Mouse (Mus musculus): ENCODE data around the gene Timm10.

Timm10 gene

DNA sequence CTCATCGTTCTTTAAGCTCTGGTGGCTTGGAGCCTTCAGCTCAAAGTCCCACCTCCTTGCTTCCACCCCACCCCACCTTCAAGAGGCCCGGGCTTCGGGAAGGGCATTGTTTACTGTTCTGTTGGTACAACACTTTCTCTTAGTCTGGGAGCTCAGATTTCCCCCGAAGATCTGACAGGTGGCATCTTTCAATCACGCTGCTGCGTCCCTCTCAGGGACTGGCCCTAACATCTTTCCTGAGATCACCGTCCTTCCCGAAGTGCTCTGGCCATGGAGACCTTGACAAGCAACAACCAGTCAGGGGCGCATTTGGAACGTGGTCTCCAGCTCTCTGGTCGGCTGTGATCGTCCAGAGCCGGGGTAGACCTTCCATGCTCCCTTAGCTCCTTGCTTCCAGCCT lies 4.2 kb upstream of the Timm10 start, which contains the start of gene Smtnl1:
Smtnl1 (minus strand) TSS at position 101 of the 400 bp plus-strand sequence.
- DNase-seq = no peak

DNA sequence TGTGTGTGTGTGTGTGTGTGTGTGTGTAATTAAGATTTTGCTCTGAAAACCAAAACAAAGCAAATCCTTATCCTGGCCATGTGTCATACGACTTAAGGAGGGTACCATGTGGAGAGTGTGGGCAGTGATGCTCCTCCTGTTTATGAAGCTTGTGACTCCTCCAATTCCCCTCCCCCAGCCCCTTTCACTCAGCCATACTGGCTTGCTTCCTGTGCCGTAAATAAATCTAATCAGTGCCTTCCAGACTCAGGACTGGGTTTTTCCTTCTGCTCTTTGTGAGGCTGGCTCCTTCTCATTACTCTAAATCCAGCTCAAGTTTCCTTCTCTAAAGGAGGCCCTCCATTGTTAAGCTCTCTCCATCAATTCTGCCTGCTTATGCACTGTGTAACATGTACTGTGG lies 3.6 kb upstream of the Timm10 start:
- no peak for DNase-seq

DNA sequence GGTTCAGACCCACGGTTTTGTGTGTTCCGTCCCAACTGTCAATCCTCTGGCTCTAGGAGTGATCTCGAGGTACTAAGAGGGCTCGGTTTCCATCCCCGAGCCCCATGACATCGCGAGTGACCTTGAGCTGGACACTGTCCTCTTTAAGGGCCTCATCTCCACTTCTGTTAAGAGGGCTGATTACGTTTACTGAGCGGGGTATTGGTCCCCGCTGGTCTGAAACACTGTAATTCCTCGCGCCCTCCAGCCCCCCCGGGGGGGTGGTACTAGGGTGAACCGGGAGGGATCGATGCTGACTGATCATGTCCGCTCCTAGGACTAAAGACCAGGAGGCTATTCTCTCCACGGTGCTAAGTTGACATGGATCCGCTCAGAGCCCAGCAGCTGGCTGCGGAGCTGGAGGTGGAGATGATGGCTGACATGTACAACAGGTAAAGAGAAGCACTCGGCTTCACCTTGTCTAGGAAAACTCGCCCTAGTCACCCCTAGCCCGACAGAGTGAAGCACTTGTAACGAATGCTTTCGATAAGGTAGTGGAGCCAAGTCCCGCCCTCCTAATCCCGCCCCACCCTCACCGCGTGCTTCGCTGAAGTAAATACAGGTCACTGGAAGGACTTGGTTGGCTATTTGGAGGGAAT lies 605 bp downstream of the Timm10 start:
- peak; percentile 43 for DNase-seq

DNA sequence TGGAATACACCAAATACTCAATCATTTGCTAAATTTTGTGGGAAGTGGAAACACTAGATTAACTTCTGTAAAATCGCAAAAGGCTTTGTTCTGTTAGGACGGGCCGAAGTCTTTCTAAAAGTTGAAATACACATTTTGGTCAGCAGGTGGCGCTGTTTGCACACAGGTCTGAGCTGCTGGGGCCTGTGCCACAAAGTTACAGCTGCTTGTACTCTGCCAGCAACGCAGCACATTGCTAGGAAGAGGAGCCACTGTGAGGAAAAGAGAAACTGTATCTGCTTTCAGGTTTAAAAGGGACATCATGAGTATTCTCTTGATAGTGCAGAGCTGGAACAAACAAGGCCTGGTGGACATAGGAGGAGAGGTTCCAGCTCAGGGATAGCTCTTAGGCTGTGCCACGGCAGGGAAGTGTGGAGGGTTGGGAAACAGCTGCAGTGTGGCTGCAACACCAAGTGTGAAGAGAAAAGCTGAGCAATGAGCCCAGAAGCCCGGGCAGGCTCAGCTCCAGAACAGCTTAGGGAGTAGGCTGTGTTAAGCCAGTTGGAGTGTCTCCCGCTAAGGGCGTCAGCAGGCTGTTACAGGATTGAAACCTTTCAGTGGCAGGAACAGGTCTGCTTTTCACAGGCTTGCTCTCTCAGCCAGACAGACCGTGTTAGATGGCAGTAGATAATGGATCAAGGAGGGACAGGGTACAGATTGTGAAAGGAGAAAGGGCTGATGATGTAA lies 5.0 kb downstream of the Timm10 start:
- DNase-seq = peak; percentile 90

DNA sequence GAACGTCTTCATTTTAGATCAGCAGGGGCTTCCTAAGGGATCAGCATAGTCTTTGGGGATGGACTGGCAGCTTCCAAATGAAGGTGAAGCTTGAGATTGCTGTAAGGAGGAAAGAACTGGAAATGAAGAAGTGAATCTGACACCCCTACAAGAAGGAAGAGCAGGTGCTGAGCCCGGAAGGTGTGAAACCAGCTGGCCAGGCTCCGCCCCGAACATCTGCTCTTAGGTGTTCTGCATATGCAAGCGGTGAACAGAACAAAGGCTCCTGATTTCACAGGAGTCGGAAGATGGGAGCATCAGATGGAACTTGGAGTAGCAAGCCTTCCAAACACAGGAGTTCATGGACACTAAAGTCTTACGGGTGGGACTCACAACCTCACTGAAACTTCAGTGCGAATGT lies 10.3 kb downstream of the Timm10 start:
- DNase-seq = no peak

DNA sequence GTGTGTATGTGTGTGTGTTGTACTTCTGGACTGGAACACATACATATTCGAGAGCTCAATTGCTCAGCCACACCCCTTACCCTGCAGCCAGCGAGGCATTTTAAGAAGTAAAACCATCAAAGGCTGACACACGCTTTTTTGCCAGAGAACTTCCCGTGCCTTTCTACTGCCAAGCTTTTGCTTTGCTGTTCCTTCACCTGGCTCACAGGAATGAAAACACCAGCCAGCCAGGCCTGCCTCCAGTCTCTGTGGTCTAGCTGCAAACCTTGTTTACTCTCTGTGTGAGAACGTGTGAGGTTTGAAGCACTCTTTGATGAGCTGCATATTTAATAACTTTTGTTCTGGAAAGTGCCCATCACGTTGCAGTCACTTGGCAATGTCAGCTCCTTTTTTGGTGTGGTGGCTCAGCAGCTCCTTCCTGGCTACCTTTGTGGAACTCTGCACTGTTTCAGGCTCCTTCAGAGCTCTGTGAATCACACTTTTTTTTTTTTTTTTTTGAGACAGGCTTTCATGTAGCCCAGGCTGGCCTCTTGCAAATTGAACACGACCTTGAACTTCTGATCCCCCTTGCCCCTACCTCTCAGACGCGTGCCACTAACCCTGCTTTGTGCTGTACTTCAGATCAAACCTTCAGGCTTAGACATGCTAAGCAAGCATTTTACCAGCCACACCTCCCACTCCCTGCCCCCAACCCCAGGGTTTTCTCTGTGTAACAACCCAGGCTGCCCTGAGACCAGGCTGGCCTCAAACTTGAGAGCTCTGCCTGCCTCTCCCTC lies 11.2 kb downstream of the Timm10 start:
- no peak for DNase-seq

DNA sequence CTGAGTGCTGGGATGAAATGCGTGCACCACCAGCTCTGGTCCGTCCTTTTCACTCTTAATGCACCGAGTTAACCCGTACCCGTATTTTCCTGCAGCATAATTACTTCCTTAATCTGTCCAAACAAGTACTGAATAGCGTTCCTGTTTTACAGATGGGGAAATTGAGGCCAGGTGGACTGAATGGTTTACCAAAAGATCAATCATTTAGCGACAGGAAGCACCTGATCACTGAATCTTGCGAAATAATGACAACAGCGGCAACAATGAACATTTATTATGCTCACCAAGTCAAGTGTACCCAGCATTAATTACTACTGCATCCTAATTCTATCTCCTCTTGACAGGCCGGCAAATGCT lies 11.8 kb downstream of the Timm10 start, which contains the start of gene Slc43a1:
Slc43a1 (plus strand) TSS at position 258 of the 357 bp plus-strand sequence.
- DNase-seq = no peak

DNA sequence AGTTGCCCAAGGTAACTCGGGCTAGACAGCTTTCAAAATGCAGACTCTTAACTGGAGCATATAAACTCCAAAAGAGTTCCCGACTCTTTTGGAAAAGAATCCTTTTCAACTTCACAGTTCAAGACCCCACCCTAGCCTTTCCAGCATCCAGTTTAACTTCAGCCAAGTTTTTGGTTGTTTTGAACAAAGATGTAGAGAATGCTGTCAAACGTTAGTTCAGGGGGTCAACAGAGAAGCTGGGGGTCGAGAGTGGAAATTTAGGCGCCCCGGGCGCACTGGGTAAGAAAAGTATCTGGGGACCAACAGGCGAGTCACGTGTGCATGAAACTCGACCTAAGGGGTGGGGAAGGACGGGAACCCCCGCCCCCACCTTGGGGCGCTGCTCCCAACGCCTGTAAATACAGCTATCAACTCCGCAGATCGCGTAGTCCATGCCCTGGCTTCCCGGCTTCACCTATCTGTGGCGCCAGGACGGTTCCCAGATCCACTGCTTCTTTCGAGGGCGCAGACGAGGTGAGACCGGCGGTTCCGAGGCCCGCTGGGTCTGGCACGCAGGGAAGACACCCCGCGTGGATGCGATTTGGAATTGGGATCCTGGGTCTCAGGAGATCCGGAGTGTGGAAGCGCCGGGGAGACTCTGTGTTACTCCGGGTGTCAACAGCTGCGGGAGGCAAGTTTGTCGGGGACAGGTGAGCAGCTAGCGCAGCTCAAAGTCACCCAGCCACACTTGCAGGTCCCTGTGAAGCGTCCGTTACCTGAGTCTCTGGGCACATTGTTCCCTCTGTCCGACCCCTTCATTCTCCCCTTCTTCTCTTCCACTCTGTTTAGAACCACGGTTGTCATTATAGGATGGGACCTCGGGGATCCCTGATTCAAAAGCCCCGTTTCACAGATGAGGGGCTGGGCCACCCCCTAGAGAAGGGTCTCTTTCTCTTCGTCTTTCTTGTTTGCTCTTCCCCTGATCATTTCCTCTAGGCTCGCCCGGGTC lies 12.5 kb downstream of the Timm10 start:
- DNase-seq = no peak

DNA sequence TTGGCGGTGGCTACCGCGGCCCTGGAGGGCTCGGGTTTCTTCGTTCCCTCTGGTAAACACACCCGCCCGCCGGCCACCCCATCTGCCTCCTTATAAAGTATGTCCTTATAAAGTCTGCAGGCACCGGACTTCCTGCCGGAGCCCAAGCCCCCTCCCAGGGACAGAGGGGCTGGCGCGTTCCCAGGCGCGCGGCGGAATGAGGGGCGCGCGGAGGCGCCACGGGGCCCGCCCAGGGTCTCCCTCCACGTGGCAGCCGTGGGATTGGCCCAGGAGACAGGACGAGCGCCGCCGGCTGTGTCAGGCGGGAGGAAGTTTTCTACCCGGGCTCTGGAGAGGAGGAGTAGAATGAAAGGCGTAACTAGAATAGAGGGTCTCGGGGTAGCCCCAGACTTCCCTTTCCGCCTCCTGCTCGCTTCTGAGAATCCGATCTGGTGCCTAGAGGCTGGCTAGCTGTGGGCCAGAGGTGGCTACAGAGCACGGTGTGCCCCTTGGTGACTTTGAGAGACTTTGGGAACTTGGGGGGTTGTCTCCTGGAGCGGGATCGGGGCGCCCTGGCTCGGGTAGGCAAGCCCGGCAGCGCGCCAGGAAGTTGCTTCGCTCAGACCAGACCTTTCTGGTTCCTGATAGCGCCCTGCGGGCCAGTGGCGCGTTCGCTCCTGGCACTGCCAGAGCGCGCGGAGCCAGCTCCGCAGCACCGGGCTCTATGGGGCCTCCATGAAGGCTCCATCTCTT lies 13.4 kb downstream of the Timm10 start:
- DNase-seq = peak; percentile 30

DNA sequence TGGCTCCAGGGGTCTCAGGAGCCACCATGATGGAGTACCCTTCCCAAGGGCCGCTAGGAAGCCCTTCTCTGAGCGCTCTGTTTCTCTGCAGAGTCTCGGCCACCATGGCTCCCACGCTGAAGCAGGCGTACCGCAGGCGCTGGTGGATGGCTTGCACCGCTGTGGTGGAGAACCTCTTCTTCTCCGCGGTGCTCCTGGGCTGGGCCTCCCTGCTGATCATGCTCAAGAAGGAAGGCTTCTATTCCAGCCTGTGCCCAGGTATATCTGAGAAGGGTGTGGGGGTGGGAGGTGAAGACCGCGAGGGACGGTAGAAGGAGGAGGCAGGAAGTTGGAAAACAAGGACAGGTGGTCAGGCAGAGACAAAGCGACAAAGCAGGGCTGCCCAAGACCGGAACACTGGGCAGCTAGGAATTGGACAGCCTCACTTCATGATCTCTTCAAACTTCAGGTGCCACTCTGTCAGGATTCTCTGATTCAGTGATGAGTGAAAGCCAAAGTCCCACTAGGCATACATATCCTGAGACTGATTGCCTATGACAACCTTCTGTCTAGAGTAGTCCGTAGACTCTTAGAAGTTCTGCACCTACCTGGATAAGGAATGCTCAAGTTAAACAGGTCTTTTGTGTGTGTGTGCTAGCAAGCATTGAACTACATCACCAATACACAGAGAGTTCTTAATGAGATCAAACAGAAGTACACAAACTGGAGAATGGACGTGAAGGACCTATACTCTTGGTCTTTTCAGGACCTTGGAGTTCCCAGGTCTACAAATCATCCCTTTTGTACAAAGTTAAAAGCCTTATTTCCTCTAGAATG lies 14.2 kb downstream of the Timm10 start:
- DNase-seq = no peak

DNA sequence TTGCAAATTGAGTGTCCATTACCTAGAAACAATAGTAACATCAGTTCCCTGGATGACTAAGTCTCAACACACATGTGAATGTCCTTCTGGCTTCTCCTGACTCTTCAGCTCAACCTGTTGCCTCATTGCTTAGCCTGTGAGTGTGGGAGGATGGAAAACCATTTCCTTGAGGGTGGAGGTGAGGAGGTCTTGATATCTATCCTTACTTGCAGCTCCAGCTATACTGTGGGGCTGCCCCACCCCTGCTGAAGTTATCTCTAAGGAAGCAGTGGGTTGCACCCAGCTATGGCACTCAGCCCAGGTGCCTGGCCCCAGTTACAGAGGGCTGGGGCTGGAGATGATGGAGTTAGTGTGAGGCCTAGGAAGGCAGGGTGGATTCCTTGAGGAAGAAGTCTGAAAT lies 15.1 kb downstream of the Timm10 start:
- no peak for DNase-seq

DNA sequence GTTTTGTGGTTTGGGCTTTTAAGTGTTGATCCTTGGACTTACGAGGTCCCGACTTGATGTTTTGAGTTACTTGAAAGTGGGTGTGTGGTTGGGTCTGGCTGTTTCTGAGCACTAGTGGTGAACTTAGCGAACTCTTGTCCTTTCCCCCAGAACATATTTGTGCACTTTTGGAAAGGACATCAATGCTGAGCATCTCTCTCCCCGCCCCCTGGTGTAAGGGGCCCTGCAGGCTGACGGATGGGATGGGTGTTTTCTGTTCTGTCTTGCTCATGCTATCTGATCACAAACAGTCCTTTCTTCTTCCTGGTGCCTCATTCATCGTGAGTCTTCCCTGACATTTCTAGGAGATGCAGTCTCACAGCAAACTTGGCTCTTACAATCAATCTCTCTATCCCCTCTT lies 16.9 kb downstream of the Timm10 start:
- DNase-seq = no peak

DNA sequence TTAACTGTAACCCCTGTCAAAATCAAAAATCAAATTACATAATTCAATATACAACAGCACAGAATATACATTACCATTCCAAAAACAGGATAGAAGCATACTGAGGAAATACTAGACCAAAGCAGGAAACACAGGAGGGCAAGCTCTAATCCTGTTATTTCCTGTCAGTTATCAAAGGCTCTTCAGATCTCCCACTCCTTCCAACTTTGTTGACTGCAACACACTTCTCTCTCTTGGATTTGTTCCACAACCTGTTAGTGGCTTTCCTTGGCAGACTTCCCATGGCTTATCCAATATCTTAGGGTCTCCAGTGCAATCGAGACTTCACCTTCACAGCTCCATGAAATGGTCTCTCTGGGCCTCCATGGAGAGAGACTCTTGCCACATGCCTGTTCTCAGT lies 18.4 kb downstream of the Timm10 start:
- no peak for DNase-seq

DNA sequence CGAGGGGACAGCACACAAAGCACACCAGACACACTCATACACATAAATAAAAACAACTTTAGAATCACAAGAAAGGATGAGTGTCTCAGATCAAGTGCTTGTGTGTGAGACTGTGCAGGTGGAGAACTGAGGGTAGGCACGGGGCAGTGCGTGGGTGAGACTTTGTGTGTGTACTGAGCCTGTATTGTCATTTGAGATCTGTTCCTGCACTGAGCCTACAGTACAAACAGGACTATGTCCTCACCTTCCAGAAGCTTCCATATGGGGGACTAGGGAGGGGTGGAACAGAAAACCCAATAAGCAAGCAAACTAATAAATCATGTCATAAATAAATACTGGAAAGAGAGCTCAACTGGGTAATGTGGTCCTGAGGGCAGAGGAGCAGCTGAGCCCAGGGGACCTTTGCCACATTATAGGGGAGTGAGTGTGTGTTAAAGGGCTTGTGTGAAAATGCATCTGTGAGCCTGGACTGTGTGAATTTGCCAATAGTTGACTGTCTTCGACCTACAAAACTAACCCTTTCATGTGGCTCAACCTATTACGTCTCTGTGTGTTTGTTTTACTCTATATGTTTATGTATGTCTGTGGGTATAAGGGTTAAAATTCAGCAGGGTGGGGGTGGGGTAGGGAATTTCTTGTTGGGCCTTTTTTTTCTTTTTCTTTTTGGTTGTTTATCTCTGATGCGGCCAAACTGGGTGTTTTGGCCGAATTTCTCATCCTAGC lies 23.8 kb downstream of the Timm10 start:
- no peak for DNase-seq

DNA sequence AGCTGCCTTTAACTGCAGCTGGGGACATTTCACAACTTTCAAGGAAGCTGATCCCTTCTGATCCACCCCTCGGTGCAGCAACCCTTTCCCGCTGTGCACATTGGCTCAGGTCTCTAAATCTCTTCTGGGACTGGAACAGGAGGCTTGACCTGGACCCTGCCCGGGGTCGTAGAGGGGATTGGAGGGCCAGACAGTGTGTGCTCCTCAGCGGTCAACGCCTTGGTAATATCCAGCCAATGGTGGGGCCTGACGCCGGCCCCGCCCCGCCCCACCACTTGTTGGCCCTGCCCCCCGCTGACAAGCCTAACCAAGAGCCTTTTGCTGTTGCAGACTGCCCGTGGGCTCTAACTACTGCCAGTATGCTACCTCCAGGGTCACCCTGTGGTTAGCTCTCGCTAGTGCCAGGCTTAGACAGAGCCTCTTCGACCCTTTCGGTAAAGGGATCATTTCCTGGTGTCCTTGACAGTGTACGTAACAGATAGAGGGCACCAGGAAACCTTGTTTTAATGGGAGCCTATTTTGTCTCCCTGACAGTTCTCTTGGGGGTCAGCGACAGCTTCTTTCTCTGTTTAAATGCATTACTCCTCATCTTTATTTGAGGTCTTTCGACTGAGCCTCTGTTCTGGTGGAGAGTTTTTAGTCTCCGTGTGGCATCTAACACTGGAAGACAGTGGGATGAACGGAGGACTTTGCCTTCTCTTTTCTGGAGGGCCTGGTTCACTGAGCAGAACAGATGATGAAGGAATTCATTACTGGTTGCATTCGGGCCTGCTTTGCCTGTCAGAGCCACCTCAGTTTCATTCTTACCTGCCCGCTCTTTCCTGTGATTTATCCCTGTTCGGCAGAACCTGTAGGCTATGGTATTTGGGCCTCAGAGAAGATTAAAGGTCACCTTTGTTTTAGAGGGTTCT lies 24.6 kb downstream of the Timm10 start:
- DNase-seq = peak; percentile 77

DNA sequence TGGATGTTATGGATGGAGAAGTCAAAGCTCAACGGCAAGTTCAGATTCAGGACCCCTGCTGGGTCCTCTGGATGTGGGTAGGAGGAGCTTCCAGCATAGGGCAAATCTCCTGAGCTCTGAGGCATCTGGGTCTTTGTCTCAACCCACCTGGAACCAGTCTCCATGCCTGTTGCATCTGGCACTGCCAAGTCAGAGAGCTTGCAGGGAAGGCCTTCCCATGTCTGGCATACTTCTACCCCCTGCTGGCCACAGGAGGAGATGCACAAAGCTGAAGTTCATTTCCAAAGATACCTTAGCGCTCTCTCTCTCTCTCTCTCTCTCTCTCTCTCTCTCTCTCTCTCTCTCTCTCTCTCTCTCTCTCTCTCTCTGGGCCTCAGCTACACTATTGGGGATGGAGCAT lies 28.9 kb downstream of the Timm10 start:
- peak; percentile 68 for DNase-seq

DNA sequence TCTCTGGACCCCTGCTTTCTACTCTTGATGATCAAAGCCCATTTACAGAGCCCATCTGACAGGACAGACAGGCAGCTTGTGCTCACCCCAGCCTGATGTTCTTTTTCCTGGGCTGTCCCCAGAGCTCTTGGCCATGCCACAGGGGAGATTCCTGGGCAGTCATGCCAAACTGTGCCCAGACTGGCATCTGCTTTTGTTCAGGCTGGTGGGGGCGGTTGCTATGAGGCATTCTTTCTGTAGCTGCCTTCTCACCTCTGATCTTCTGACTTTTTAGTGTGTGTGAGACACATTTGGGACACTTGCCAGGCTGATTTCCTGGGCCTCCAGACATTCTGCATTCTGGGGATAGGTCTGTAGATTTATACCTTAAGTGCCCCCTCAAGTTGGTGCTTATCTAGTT lies 31.8 kb downstream of the Timm10 start:
- DNase-seq = no peak

DNA sequence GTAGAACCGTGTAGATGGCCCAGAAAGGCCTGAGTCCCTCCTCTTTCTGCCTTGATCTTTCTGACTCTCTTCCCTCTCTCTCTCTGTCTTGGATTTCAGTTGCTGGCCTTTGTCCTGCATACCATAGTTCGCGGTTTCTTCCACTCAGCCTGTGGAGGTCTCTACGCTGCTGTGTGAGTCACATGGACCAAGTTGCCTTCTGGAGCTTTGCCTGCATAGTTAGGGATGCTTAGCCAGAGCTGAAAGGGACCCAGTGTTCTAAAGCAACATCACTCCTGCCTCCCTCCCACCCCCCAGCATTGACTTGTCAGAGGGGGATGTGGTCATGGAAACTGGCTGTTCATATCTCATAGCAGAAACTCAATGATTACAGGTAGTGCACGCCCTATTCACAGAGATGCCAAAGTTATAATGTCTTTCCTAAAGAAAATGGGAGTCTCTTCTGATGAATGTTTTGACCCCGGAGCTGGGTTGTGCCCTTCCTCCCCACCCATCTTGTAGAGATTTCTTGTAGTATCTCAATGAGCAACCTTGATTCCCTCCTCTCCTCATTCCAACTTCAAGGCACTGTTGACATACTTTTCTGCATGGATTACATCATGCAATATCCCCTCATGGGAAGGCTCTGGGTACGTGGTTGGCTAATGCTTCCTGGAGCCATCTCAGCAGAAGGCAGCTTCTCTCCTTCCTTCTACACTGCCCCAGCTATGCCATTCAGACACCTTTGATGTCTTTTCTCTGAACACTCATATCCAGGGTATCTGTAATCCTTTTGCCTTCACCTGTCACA lies 33.4 kb downstream of the Timm10 start:
- DNase-seq = no peak
